Mouse (Mus musculus) adrenal gland, adult 10 weeks (tissue): Measurements from ENCODE around the gene Siglecg. TPM values are rescaled to one million over a fixed set of nuclear protein-coding genes. Genes with fewer than 3 reads are reported as not detected.

Experiments
- polyA plus RNA-seq: library from polyadenylated mRNA; stranded (reverse); fragments of 350-450 nt; fragmentation: Illumina TruSeq; extraction: RNeasy Lipid Tissue Mini Kit (QIAGEN cat#74804); gene quantifications from one replicate; pipeline ENCODE4 v1.2.3, GENCODE M21; 2014; ENCODE audit warnings: low read depth, low replicate concordance

Gene Siglecg
- 0.17 TPM for polyA plus RNA-seq

GRCm38 (mm10) chr7:43408131-43408553, at the start of gene Siglecg:
TSS of gene Siglecg (plus strand) at chr7:43408204.

GRCm38 (mm10) chr7:43427406-43427805, 19.4 kb downstream of the Siglecg start, which contains the start of gene Lim2:
TSS of gene Lim2 (plus strand) at chr7:43427670.

GRCm38 (mm10) chr7:43436341-43437255, 28.6 kb downstream of the Siglecg start, which contains the start of gene Nkg7:
TSS of gene Nkg7 (plus strand) at chr7:43437073.

GRCm38 (mm10) chr7:43440482-43440881, 32.5 kb downstream of the Siglecg start, which contains the start of gene Cldnd2:
TSS of gene Cldnd2 (plus strand) at chr7:43440782.

GRCm38 (mm10) chr7:43443917-43444293, 35.9 kb downstream of the Siglecg start, which contains the start of the genes Etfb and Gm45233:
TSS of gene Etfb (plus strand) at chr7:43444083.
TSS of gene Gm45233 (plus strand) at chr7:43444128.

GRCm38 (mm10) chr7:43462851-43463250, 54.8 kb downstream of the Siglecg start, which contains the start of gene Vsig10l:
TSS of gene Vsig10l (plus strand) at chr7:43463151.

Other genes starting within 250 kb of the Siglecg start
- gene Zfp715, start 94.9 kb upstream of the Siglecg start, polyA plus RNA-seq: 69.0 TPM
- not detected for gene Siglecf, start 56.9 kb upstream of the Siglecg start, polyA plus RNA-seq
- gene Lim2, start 19.5 kb downstream of the Siglecg start, polyA plus RNA-seq: not detected
- gene Nkg7, start 28.9 kb downstream of the Siglecg start, polyA plus RNA-seq: not detected
- gene Cldnd2, start 32.6 kb downstream of the Siglecg start, polyA plus RNA-seq: not detected
- 20.5 TPM for gene Etfb, start 35.9 kb downstream of the Siglecg start, polyA plus RNA-seq
- not detected for gene Gm45233, start 35.9 kb downstream of the Siglecg start, polyA plus RNA-seq
- 0.41 TPM for gene Vsig10l, start 54.9 kb downstream of the Siglecg start, polyA plus RNA-seq
- not detected for gene Iglon5, start 81.9 kb downstream of the Siglecg start, polyA plus RNA-seq
- not detected for gene 4931406B18Rik, start 97.7 kb downstream of the Siglecg start, polyA plus RNA-seq
- gene Cd33, start 136.2 kb downstream of the Siglecg start, polyA plus RNA-seq: 7.9 TPM
- 2.2 TPM for gene Zfp658, start 154.1 kb downstream of the Siglecg start, polyA plus RNA-seq
- 32.9 TPM for gene Zfp719, start 171.4 kb downstream of the Siglecg start, polyA plus RNA-seq
- not detected for gene Zfp819, start 199.0 kb downstream of the Siglecg start, polyA plus RNA-seq
- gene Ceacam18, start 226.5 kb downstream of the Siglecg start, polyA plus RNA-seq: not detected